ENCODE assay signal across 8 mouse cellular contexts in genomic region chrX:20920249-20920843, GRCm38 (mm10). TPM values are rescaled to one million over a fixed set of nuclear protein-coding genes. Genes with fewer than 3 reads are reported as not detected.
DNase-seq lines count a peak whose midpoint lies in the region; ATAC-seq and TF ChIP-seq lines count a peak whose summit lies in the region.

No protein-coding gene starts in this region.

- no peak for TF ChIP-seq CTCF in ES-Bruce4 (IDR thresholded peaks at IDR 0.05; ENCODE audit: low read depth, low read length)
- no peak for TF ChIP-seq CTCF in intestine, postnatal 0 days (IDR thresholded peaks at IDR 0.05; ENCODE audit: low read depth)

- WGBS in embryonic facial prominence, embryonic 11.5 days: 10% methylated on average over 36 of the region's 49 CpGs
- WGBS in intestine, postnatal 0 days: 24% methylated on average over 45 of the region's 49 CpGs
- 18% methylated on average over 19 of the region's 49 CpGs for WGBS in neural tube, embryonic 14.5 days

- no peaks in the 10 kb centered on the region for H3K4me1 ChIP-seq in ES-Bruce4 (ENCODE audit: control insufficient read depth, insufficient read depth, low read length)
- no peaks in the 10 kb centered on the region for H3K4me1 ChIP-seq in embryonic facial prominence, embryonic 11.5 days (ENCODE audit: control insufficient read depth, insufficient read depth, low read length)
- H3K4me1 ChIP-seq in intestine, postnatal 0 days (replicated peaks; ENCODE audit: control insufficient read depth, insufficient read depth, low read length): no peaks in the 10 kb centered on the region
- no peaks in the 10 kb centered on the region for H3K4me1 ChIP-seq in neural tube, embryonic 14.5 days (ENCODE audit: control insufficient read depth, insufficient read depth, low read length)

- H3K36me3 ChIP-seq in ES-Bruce4 (ENCODE audit: control insufficient read depth, insufficient read depth, low read length, poor library complexity, severe bottlenecking): no peaks in the 10 kb centered on the region
- H3K36me3 ChIP-seq in embryonic facial prominence, embryonic 11.5 days (replicated peaks; ENCODE audit: control insufficient read depth, insufficient read depth, low read depth, low read length): no peaks in the 10 kb centered on the region
- H3K36me3 ChIP-seq in intestine, postnatal 0 days (ENCODE audit: control insufficient read depth, insufficient read depth): no peaks in the 10 kb centered on the region
- no peaks in the 10 kb centered on the region for H3K36me3 ChIP-seq in neural tube, embryonic 14.5 days (ENCODE audit: control insufficient read depth, insufficient read depth, low read length)

- peak overlapping the region; percentile 46 for H3K9ac ChIP-seq in ES-Bruce4 (ENCODE audit: low read depth, poor library complexity, severe bottlenecking)
- no peak overlapping the region for H3K9ac ChIP-seq in embryonic facial prominence, embryonic 11.5 days (replicated peaks; ENCODE audit: low read length)
- H3K9ac ChIP-seq in intestine, postnatal 0 days (ENCODE audit: low read depth, low read length): no peak overlapping the region
- H3K9ac ChIP-seq in neural tube, embryonic 14.5 days (replicated peaks; ENCODE audit: low read depth, low read length): peak overlapping the region; percentile 68

- peak overlapping the region; percentile 60 for H3K4me2 ChIP-seq in embryonic facial prominence, embryonic 11.5 days (ENCODE audit: low read depth, low read length)
- peak overlapping the region; percentile 72 for H3K4me2 ChIP-seq in intestine, postnatal 0 days (replicated peaks; ENCODE audit: low read depth)
- peak overlapping the region; percentile 53 for H3K4me2 ChIP-seq in neural tube, embryonic 14.5 days (ENCODE audit: low read depth, low read length)

- 0 out of 2 replicates have a peak, but pooled peaks have one; percentile 42 for ATAC-seq in embryonic facial prominence, embryonic 11.5 days (replicated peaks; ENCODE audit: insufficient number of reproducible peaks, low FRiP score, low TSS enrichment, low read depth)
- ATAC-seq in intestine, postnatal 0 days: peak; percentile 25; the same call in 1 of the 2 replicates
- peak; percentile 62 for ATAC-seq in neural tube, embryonic 14.5 days (ENCODE audit: low read depth)

- no peaks in the 10 kb centered on the region for H3K9me3 ChIP-seq in ES-Bruce4 (replicated peaks; ENCODE audit: control insufficient read depth, insufficient read depth, low read length, poor library complexity, severe bottlenecking)
- H3K9me3 ChIP-seq in embryonic facial prominence, embryonic 11.5 days (replicated peaks; ENCODE audit: control insufficient read depth, low read length): no peaks in the 10 kb centered on the region
- H3K9me3 ChIP-seq in intestine, postnatal 0 days (ENCODE audit: control insufficient read depth): no peaks in the 10 kb centered on the region
- H3K9me3 ChIP-seq in neural tube, embryonic 14.5 days (ENCODE audit: control insufficient read depth, low read length): no peaks in the 10 kb centered on the region

- peak overlapping the region; percentile 63 for H3K4me3 ChIP-seq in ES-Bruce4 (ENCODE audit: low read depth, low read length)
- peak overlapping the region; percentile 36 for H3K4me3 ChIP-seq in embryonic facial prominence, embryonic 11.5 days (ENCODE audit: low read depth, low read length)
- peak overlapping the region; percentile 38 for H3K4me3 ChIP-seq in intestine, postnatal 0 days (ENCODE audit: low read depth, low read length)
- peak overlapping the region; percentile 55 for H3K4me3 ChIP-seq in neural tube, embryonic 14.5 days (ENCODE audit: low read depth, low read length)

- H3K27ac ChIP-seq in ES-Bruce4 (ENCODE audit: insufficient read depth, low read length): no peak overlapping the region
- H3K27ac ChIP-seq in embryonic facial prominence, embryonic 11.5 days (replicated peaks; ENCODE audit: low read depth, low read length): no peak overlapping the region
- no peak overlapping the region for H3K27ac ChIP-seq in intestine, postnatal 0 days (ENCODE audit: low read depth, low read length)
- peak overlapping the region; percentile 74; the same call in 1 of the 2 replicates for H3K27ac ChIP-seq in neural tube, embryonic 14.5 days (ENCODE audit: low read depth, low read length)

- no peaks in the 10 kb centered on the region for H3K27me3 ChIP-seq in ES-Bruce4 (ENCODE audit: control insufficient read depth, insufficient read depth, low read length, poor library complexity, severe bottlenecking)
- H3K27me3 ChIP-seq in embryonic facial prominence, embryonic 11.5 days (ENCODE audit: control insufficient read depth, insufficient read depth, low read length): no peaks in the 10 kb centered on the region
- no peaks in the 10 kb centered on the region; the same call in 1 of the 2 replicates for H3K27me3 ChIP-seq in intestine, postnatal 0 days (replicated peaks; ENCODE audit: control insufficient read depth, insufficient read depth, low read length)
- no peaks in the 10 kb centered on the region for H3K27me3 ChIP-seq in neural tube, embryonic 14.5 days (ENCODE audit: control insufficient read depth, insufficient read depth, low read length)

- TF ChIP-seq POLR2A in ES-Bruce4 (IDR thresholded peaks at IDR 0.05; ENCODE audit: insufficient read depth, low read length): no peak

- peak; percentile 7 for DNase-seq in kidney, adult 18-20 months
- DNase-seq in kidney, adult 9 months: no peak
- no peak for DNase-seq in embryonic facial prominence, embryonic 11.5 days (ENCODE audit: low spot score)
- no peak for DNase-seq in cerebellum, postnatal 14 days
- DNase-seq in thymus, postnatal 25 days: no peak

- TF ChIP-seq EP300 in ES-Bruce4 (IDR thresholded peaks at IDR 0.05; ENCODE audit: insufficient read depth, low read depth, low read length): no peak

RNA-seq across cellular contexts. Expression of gene Syn1, which starts 0.5 kb away (rescaled TPM):
- 4.7 and 4.9 TPM in 2 replicates for polyA plus RNA-seq in ES-Bruce4 (2011; ENCODE audit: insufficient read depth, insufficient read length, low read depth, missing spikeins)
- 3.6 and 4.0 TPM in 2 replicates for polyA plus RNA-seq in embryonic facial prominence, embryonic 11.5 days (2014; fragmentation: Nextera tagmentation; extraction: Ambion mirVana)
- 1.8 and 2.1 TPM in 2 replicates for polyA plus RNA-seq in intestine, postnatal 0 days (2015; fragmentation: Nextera tagmentation; extraction: Ambion mirVana)
- 88.5 and 101 TPM in 2 replicates for polyA plus RNA-seq in neural tube, embryonic 14.5 days (2014; fragmentation: Nextera tagmentation; extraction: Ambion mirVana)

RNA-seq across cellular contexts. Expression of gene Cfp, which starts 11.0 kb away (rescaled TPM):
- 3.5 and 5.2 TPM in 2 replicates for polyA plus RNA-seq in ES-Bruce4 (2011; ENCODE audit: insufficient read depth, insufficient read length, low read depth, missing spikeins)
- 2.1 and 3.4 TPM in 2 replicates for polyA plus RNA-seq in embryonic facial prominence, embryonic 11.5 days (2014; fragmentation: Nextera tagmentation; extraction: Ambion mirVana)
- 3.5 and 4.2 TPM in 2 replicates for polyA plus RNA-seq in intestine, postnatal 0 days (2015; fragmentation: Nextera tagmentation; extraction: Ambion mirVana)
- 4.6 and 5.5 TPM in 2 replicates for polyA plus RNA-seq in neural tube, embryonic 14.5 days (2014; fragmentation: Nextera tagmentation; extraction: Ambion mirVana)

RNA-seq across cellular contexts. Expression of gene Elk1, which starts 30.1 kb away (rescaled TPM):
- polyA plus RNA-seq in ES-Bruce4 (2011; ENCODE audit: insufficient read depth, insufficient read length, low read depth, missing spikeins): 20.2 and 20.5 TPM in 2 replicates
- 8.2 and 8.4 TPM in 2 replicates for polyA plus RNA-seq in embryonic facial prominence, embryonic 11.5 days (2014; fragmentation: Nextera tagmentation; extraction: Ambion mirVana)
- polyA plus RNA-seq in intestine, postnatal 0 days (2015; fragmentation: Nextera tagmentation; extraction: Ambion mirVana): 3.7 and 4.1 TPM in 2 replicates
- polyA plus RNA-seq in neural tube, embryonic 14.5 days (2014; fragmentation: Nextera tagmentation; extraction: Ambion mirVana): 8.2 and 11.7 TPM in 2 replicates

RNA-seq across cellular contexts. Expression of gene Uxt, which starts 41.5 kb away (rescaled TPM):
- 33.7 and 41.9 TPM in 2 replicates for polyA plus RNA-seq in ES-Bruce4 (2011; ENCODE audit: insufficient read depth, insufficient read length, low read depth, missing spikeins)
- 54.9 and 55.0 TPM in 2 replicates for polyA plus RNA-seq in embryonic facial prominence, embryonic 11.5 days (2014; fragmentation: Nextera tagmentation; extraction: Ambion mirVana)
- polyA plus RNA-seq in intestine, postnatal 0 days (2015; fragmentation: Nextera tagmentation; extraction: Ambion mirVana): 76.8 and 78.7 TPM in 2 replicates
- 28.3 and 30.7 TPM in 2 replicates for polyA plus RNA-seq in neural tube, embryonic 14.5 days (2014; fragmentation: Nextera tagmentation; extraction: Ambion mirVana)

RNA-seq across cellular contexts. Expression of gene Timp1, which starts 50.4 kb away (rescaled TPM):
- polyA plus RNA-seq in ES-Bruce4 (2011; ENCODE audit: insufficient read depth, insufficient read length, low read depth, missing spikeins): 34.6 and 40.8 TPM in 2 replicates
- 12.0 and 15.2 TPM in 2 replicates for polyA plus RNA-seq in embryonic facial prominence, embryonic 11.5 days (2014; fragmentation: Nextera tagmentation; extraction: Ambion mirVana)
- polyA plus RNA-seq in intestine, postnatal 0 days (2015; fragmentation: Nextera tagmentation; extraction: Ambion mirVana): 7.0 and 11.5 TPM in 2 replicates
- 2.0 and 5.6 TPM in 2 replicates for polyA plus RNA-seq in neural tube, embryonic 14.5 days (2014; fragmentation: Nextera tagmentation; extraction: Ambion mirVana)

Comparison
In these comparisons a context has a peak if more than half of its experiments do, and no peak if none do; other contexts are left out.
1. H3K9ac ChIP-seq: peak in ES-Bruce4 (single experiment) and neural tube, embryonic 14.5 days (single experiment); none in embryonic facial prominence, embryonic 11.5 days (single experiment) and intestine, postnatal 0 days (single experiment).
2. RNA of gene Syn1, which starts 0.5 kb away (polyA plus RNA-seq): 88.5 to 101 TPM in neural tube, embryonic 14.5 days; 4.7 to 4.9 TPM in ES-Bruce4, 3.6 to 4.0 TPM in embryonic facial prominence, embryonic 11.5 days and 1.8 to 2.1 TPM in intestine, postnatal 0 days; every median in the first group is over 10 times any median in the second.
3. Peak in every context shown above with its lines, with median percentiles within 50 percentile points of each other: H3K4me3 ChIP-seq, ATAC-seq and H3K4me2 ChIP-seq.